Mouse (Mus musculus): ENCODE measurements around the gene Gm21312. TPM values are rescaled to one million over a fixed set of nuclear protein-coding genes. Genes with fewer than 3 reads are reported as not detected.
"Not testable (repeated sequence)": the region's sequence is repeated elsewhere in the genome, so short reads cannot be mapped to it uniquely, and the experiment has no call there.

The Gm21312 gene
- polyA plus RNA-seq (2012; rRNA removed) = not detected in 2 replicates

GRCm38 (mm10) chr10:104176724-104177123 is at the start of gene Gm21312:
TSS of gene Gm21312 (plus strand) at chr10:104177024.
- WGBS = no CpG with 5 or more reads among the region's 3 CpGs

GRCm38 (mm10) chr10:104142687-104143086 is 34.1 kb upstream of the Gm21312 start, which contains the start of gene Gm21293:
TSS of gene Gm21293 (plus strand) at chr10:104142987.
- H3K4me3 ChIP-seq (ENCODE audit: low read depth, low read length); H3K27me3 ChIP-seq (ENCODE audit: control insufficient read depth, insufficient read depth, low read length); H3K36me3 ChIP-seq (ENCODE audit: control insufficient read depth, insufficient read depth, low read length); H3K27ac ChIP-seq (ENCODE audit: insufficient read depth, low read depth, low read length); H3K4me1 ChIP-seq (ENCODE audit: control insufficient read depth, insufficient read depth, insufficient read length, low read length): not testable (repeated sequence)
- WGBS = no CpG with 5 or more reads among the region's 3 CpGs

More at GRCm38 (mm10) chr10:104176724-104177123, at the start of gene Gm21312:
- not testable (repeated sequence) for H3K27me3 ChIP-seq (ENCODE audit: control insufficient read depth, insufficient read depth, low read length); H3K4me3 ChIP-seq (ENCODE audit: low read depth, low read length); H3K4me1 ChIP-seq (ENCODE audit: control insufficient read depth, insufficient read depth, insufficient read length, low read length); H3K27ac ChIP-seq (ENCODE audit: insufficient read depth, low read depth, low read length); H3K36me3 ChIP-seq (ENCODE audit: control insufficient read depth, insufficient read depth, low read length)

GRCm38 (mm10) chr10:104151197-104151596 is 25.6 kb upstream of the Gm21312 start, which contains the start of gene Gm6763:
TSS of gene Gm6763 (plus strand) at chr10:104151497.
- H3K36me3 ChIP-seq (ENCODE audit: control insufficient read depth, insufficient read depth, low read length); H3K4me1 ChIP-seq (ENCODE audit: control insufficient read depth, insufficient read depth, insufficient read length, low read length); H3K27ac ChIP-seq (ENCODE audit: insufficient read depth, low read depth, low read length); H3K27me3 ChIP-seq (ENCODE audit: control insufficient read depth, insufficient read depth, low read length); H3K4me3 ChIP-seq (ENCODE audit: low read depth, low read length): not testable (repeated sequence)
- no CpG with 5 or more reads among the region's 3 CpGs for WGBS

DNA sequence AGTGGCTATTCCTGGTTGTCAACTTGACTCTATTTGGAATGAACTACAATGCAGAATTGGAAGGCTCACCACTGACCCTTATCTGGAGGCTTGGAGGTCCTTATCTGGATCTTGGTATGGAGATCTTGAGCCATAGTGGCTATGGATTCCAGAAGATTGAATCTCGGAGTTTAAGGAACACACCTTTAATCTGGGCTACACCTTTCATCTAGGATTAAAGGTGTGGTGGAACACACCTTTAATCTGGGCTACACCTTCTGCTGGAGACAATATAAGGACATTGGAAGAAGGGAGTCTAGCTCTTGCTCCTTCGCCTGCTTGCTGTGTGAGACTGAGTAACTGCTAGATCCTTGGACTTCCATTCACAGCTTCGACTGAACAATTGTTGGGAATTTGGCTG is 17.1 kb upstream of the Gm21312 start, which contains the start of gene Gm8764:
TSS of gene Gm8764 (plus strand) at position 301 of the 400 bp plus-strand sequence.
- H3K36me3 ChIP-seq (ENCODE audit: control insufficient read depth, insufficient read depth, low read length); H3K27ac ChIP-seq (ENCODE audit: insufficient read depth, low read depth, low read length); H3K4me1 ChIP-seq (ENCODE audit: control insufficient read depth, insufficient read depth, insufficient read length, low read length); H3K27me3 ChIP-seq (ENCODE audit: control insufficient read depth, insufficient read depth, low read length); H3K4me3 ChIP-seq (ENCODE audit: low read depth, low read length): not testable (repeated sequence)
- no CpG with 5 or more reads among the region's 3 CpGs for WGBS

- WGBS = no CpG with 5 or more reads among the region's 3 CpGs
- not testable (repeated sequence) for H3K27me3 ChIP-seq (ENCODE audit: control insufficient read depth, insufficient read depth, low read length); H3K4me3 ChIP-seq (ENCODE audit: low read depth, low read length); H3K4me1 ChIP-seq (ENCODE audit: control insufficient read depth, insufficient read depth, insufficient read length, low read length); H3K27ac ChIP-seq (ENCODE audit: insufficient read depth, low read depth, low read length); H3K36me3 ChIP-seq (ENCODE audit: control insufficient read depth, insufficient read depth, low read length)
Observed at GRCm38 (mm10) chr10:104168215-104168614, 8.6 kb upstream of the Gm21312 start, which contains the start of gene Gm21304. TSS of gene Gm21304 (plus strand) at chr10:104168515.

DNA sequence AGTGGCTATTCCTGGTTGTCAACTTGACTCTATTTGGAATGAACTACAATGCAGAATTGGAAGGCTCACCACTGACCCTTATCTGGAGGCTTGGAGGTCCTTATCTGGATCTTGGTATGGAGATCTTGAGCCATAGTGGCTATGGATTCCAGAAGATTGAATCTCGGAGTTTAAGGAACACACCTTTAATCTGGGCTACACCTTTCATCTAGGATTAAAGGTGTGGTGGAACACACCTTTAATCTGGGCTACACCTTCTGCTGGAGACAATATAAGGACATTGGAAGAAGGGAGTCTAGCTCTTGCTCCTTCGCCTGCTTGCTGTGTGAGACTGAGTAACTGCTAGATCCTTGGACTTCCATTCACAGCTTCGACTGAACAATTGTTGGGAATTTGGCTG is 8.4 kb downstream of the Gm21312 start, which contains the start of gene Gm20765:
TSS of gene Gm20765 (plus strand) at position 301 of the 400 bp plus-strand sequence.
- H3K36me3 ChIP-seq (ENCODE audit: control insufficient read depth, insufficient read depth, low read length); H3K27me3 ChIP-seq (ENCODE audit: control insufficient read depth, insufficient read depth, low read length); H3K27ac ChIP-seq (ENCODE audit: insufficient read depth, low read depth, low read length); H3K4me1 ChIP-seq (ENCODE audit: control insufficient read depth, insufficient read depth, insufficient read length, low read length); H3K4me3 ChIP-seq (ENCODE audit: low read depth, low read length): not testable (repeated sequence)
- no CpG with 5 or more reads among the region's 3 CpGs for whole genome bisulfite sequencing

DNA sequence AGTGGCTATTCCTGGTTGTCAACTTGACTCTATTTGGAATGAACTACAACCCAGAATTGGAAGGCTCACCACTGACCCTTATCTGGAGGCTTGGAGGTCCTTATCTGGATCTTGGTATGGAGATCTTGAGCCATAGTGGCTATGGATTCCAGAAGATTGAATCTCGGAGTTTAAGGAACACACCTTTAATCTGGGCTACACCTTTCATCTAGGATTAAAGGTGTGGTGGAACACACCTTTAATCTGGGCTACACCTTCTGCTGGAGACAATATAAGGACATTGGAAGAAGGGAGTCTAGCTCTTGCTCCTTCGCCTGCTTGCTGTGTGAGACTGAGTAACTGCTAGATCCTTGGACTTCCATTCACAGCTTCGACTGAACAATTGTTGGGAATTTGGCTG is 16.9 kb downstream of the Gm21312 start, which contains the start of gene Gm4340:
TSS of gene Gm4340 (plus strand) at position 301 of the 400 bp plus-strand sequence.
- H3K27me3 ChIP-seq (ENCODE audit: control insufficient read depth, insufficient read depth, low read length); H3K27ac ChIP-seq (ENCODE audit: insufficient read depth, low read depth, low read length); H3K36me3 ChIP-seq (ENCODE audit: control insufficient read depth, insufficient read depth, low read length); H3K4me1 ChIP-seq (ENCODE audit: control insufficient read depth, insufficient read depth, insufficient read length, low read length); H3K4me3 ChIP-seq (ENCODE audit: low read depth, low read length): not testable (repeated sequence)
- WGBS = no CpG with 5 or more reads among the region's 3 CpGs

DNA sequence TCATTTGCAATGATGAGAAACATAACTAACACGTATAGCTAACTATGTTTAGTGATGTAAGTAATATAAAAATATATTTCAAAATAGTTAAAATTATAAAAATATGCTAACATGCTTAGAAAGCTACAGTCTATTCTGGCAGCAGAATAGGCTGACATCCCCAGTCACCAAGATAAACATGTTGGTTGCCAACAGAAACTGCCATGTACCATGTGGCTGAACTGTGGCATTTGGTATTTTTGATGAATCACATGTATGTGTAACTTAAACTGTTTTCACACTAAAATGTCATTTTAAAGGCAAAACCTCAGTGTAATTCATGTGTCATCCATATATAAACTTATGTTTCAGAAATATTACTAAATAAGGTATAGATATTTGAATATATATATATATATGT is 32.8 kb downstream of the Gm21312 start:
- Histone ChIP-seq H3K36me3 (ENCODE audit: control insufficient read depth, insufficient read depth, low read length) (no peaks in the 10 kb centered on the region), H3K4me3 (ENCODE audit: low read depth, low read length) (no peak overlapping the region), H3K27me3 (ENCODE audit: control insufficient read depth, insufficient read depth, low read length) (no peaks in the 10 kb centered on the region), H3K27ac (ENCODE audit: insufficient read depth, low read depth, low read length) (no peak overlapping the region), H3K4me1 (ENCODE audit: control insufficient read depth, insufficient read depth, insufficient read length, low read length) (no peaks in the 10 kb centered on the region)
- WGBS = 82% methylated on average over 1 of the region's 1 CpGs
- TF ChIP-seq CTCF (IDR thresholded peaks at IDR 0.05; ENCODE audit: extremely low read depth, insufficient read length, insufficient replicate concordance, low read depth, low read length) = no peak
- TF ChIP-seq POLR2A (IDR thresholded peaks at IDR 0.05; ENCODE audit: low read depth, low read length) = no peak

Measured in small intestine, adult 2 months (tissue).